Mouse (Mus musculus): ENCODE data around the gene Sh2d2a.
"Not testable (repeated sequence)": the region's sequence is repeated elsewhere in the genome, so short reads cannot be mapped to it uniquely, and the experiment has no call there.

Sh2d2a gene

GRCm38 (mm10) chr3:87857666-87858065 is 11.1 kb downstream of the Sh2d2a start:
- DNase-seq: no peak

GRCm38 (mm10) chr3:87859813-87860212 is 13.3 kb downstream of the Sh2d2a start:
- DNase-seq: peak; percentile 43

GRCm38 (mm10) chr3:87864111-87864510 is 17.6 kb downstream of the Sh2d2a start:
- not testable (repeated sequence) for DNase-seq

GRCm38 (mm10) chr3:87877730-87878129 is 31.2 kb downstream of the Sh2d2a start:
- DNase-seq: no peak

GRCm38 (mm10) chr3:87884291-87884690 is 37.7 kb downstream of the Sh2d2a start:
- no peak for DNase-seq

- DNase-seq: peak; percentile 46
These were observed 38.2 kb downstream of the Sh2d2a start for GRCm38 (mm10) chr3:87884708-87885251.

GRCm38 (mm10) chr3:87885281-87886003 is 38.9 kb downstream of the Sh2d2a start, which contains the start of gene Prcc:
TSS of gene Prcc (minus strand) at chr3:87885608.
- peak; percentile 99 for DNase-seq

- DNase-seq: no peak
These were observed 39.4 kb downstream of the Sh2d2a start for GRCm38 (mm10) chr3:87886004-87886365.

GRCm38 (mm10) chr3:87886416-87886815 is 39.9 kb downstream of the Sh2d2a start:
- peak; percentile 33 for DNase-seq

- not testable (repeated sequence) for DNase-seq
These were observed 40.8 kb downstream of the Sh2d2a start for GRCm38 (mm10) chr3:87887400-87887799.

- DNase-seq: no peak
These were observed 44.9 kb downstream of the Sh2d2a start for GRCm38 (mm10) chr3:87891481-87891880.

GRCm38 (mm10) chr3:87893367-87893905 is 46.9 kb downstream of the Sh2d2a start:
- no peak for DNase-seq

GRCm38 (mm10) chr3:87899266-87899665 is 52.7 kb downstream of the Sh2d2a start:
- no peak for DNase-seq

GRCm38 (mm10) chr3:87899776-87900175 is 53.2 kb downstream of the Sh2d2a start:
- DNase-seq: no peak

- DNase-seq: no peak
These were observed 54.6 kb downstream of the Sh2d2a start for GRCm38 (mm10) chr3:87901036-87901624.

- not testable (repeated sequence) for DNase-seq
These were observed 55.4 kb downstream of the Sh2d2a start for GRCm38 (mm10) chr3:87901959-87902358.

GRCm38 (mm10) chr3:87903821-87904220 is 57.3 kb downstream of the Sh2d2a start:
- DNase-seq: no peak
